Mouse (Mus musculus): ENCODE data around the gene Rsph9. TPM values are rescaled to one million over a fixed set of nuclear protein-coding genes. Genes with fewer than 3 reads are reported as not detected.

Rsph9 gene
- polyA plus RNA-seq, 1 experiment from 2014 or later, result 14.9 TPM

Other genes with a start within 250 kb of the Rsph9 start
- gene Vegfa, start 111.8 kb downstream of the Rsph9 start, polyA plus RNA-seq (2016; fragmentation: Nextera tagmentation; extraction: Ambion mirVana), result 4.1 TPM in 2 replicates
- 117 and 121 TPM in 2 replicates for gene Mrps18a, start 33.2 kb downstream of the Rsph9 start, polyA plus RNA-seq (2016; fragmentation: Nextera tagmentation; extraction: Ambion mirVana)
- gene Mad2l1bp, start 9.3 kb upstream of the Rsph9 start, polyA plus RNA-seq (2016; fragmentation: Nextera tagmentation; extraction: Ambion mirVana), result 30.6 and 31.0 TPM in 2 replicates
- 37.0 and 43.6 TPM in 2 replicates for gene Gtpbp2, start 16.8 kb upstream of the Rsph9 start, polyA plus RNA-seq (2016; fragmentation: Nextera tagmentation; extraction: Ambion mirVana)
- gene Polh, start 58.4 kb upstream of the Rsph9 start, polyA plus RNA-seq (2016; fragmentation: Nextera tagmentation; extraction: Ambion mirVana), result 11.2 and 12.3 TPM in 2 replicates
- 66.6 and 72.2 TPM in 2 replicates for gene Xpo5, start 58.6 kb upstream of the Rsph9 start, polyA plus RNA-seq (2016; fragmentation: Nextera tagmentation; extraction: Ambion mirVana)
- gene Polr1c, start 103.8 kb upstream of the Rsph9 start, polyA plus RNA-seq (2016; fragmentation: Nextera tagmentation; extraction: Ambion mirVana), result 96.2 and 102 TPM in 2 replicates
- 58.9 and 61.6 TPM in 2 replicates for gene Yipf3, start 103.9 kb upstream of the Rsph9 start, polyA plus RNA-seq (2016; fragmentation: Nextera tagmentation; extraction: Ambion mirVana)
- gene Lrrc73, start 109.3 kb upstream of the Rsph9 start, polyA plus RNA-seq (2016; fragmentation: Nextera tagmentation; extraction: Ambion mirVana), result 3.0 and 3.2 TPM in 2 replicates
- 56.0 and 58.4 TPM in 2 replicates for gene Tjap1, start 138.8 kb upstream of the Rsph9 start, polyA plus RNA-seq (2016; fragmentation: Nextera tagmentation; extraction: Ambion mirVana)
- gene Dlk2, start 153.2 kb upstream of the Rsph9 start, polyA plus RNA-seq (2016; fragmentation: Nextera tagmentation; extraction: Ambion mirVana), result 1.5 and 2.0 TPM in 2 replicates
- 7.6 and 8.7 TPM in 2 replicates for gene Abcc10, start 184.1 kb upstream of the Rsph9 start, polyA plus RNA-seq (2016; fragmentation: Nextera tagmentation; extraction: Ambion mirVana)
- gene Zfp318, start 239.5 kb upstream of the Rsph9 start, polyA plus RNA-seq (2016; fragmentation: Nextera tagmentation; extraction: Ambion mirVana), result 15.7 and 17.2 TPM in 2 replicates

All from forebrain, embryonic 12.5 days (tissue).